Mouse (Mus musculus): ENCODE data around the gene Pon3.

DNA sequence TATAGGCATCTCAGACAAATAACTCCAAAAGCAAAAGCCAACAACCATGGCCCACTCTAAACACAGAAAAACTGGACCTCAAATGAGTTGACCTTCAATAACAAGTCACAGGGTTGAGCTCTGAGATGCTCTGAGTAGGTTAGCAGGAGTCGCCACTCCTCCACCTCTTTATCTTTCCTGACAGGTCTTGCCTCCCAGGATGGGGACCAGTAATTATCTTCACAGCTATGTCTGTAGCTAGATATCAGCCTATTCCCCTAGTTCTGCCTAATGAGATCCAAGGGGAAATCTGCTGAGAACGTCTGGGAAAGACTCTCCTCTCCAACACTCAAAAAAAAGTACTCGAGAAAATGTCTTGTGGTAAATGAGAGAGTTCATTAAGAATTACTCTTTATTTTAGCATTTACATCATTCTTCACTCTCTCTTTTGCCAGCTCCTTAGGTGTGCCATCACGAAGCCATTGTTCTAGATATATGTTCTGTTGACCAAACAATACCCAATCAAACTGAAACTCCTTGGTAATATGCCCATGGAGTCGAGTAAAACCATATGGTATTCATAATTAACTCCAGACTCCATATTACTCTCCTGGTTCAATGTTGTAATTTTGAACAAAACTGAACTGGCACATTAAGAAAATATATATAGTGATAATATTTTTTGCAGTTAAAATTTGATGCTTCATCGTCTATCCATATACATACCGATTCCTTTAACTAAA, 69.7 kb downstream of the Pon3 start:
- TF ChIP-seq CTCF (IDR thresholded peaks at IDR 0.05; ENCODE audit: borderline replicate concordance, control insufficient read depth, extremely low read depth, insufficient read depth, low read length, poor library complexity) (no peak), POLR2A (IDR thresholded peaks at IDR 0.05; ENCODE audit: control insufficient read depth, extremely low read depth, insufficient read depth, low read length, poor library complexity) (no peak)
